Mouse (Mus musculus) megakaryocyte, embryonic 14.5 days (primary cell): ENCODE measurements around the gene Tprg.

Experiments
- FLI1 ChIP-seq: IDR thresholded peaks from 2 replicates; pipeline ENCODE4 v1.6.1; 2012; ENCODE audit warnings: low read length, inconsistent platforms, mixed read lengths
- GATA1 ChIP-seq: IDR thresholded peaks from 3 replicates; pipeline ENCODE4 v1.6.1; 2012; ENCODE audit warnings: mixed read lengths, low read length, inconsistent platforms, borderline replicate concordance

GRCm38 (mm10) chr16:25426261-25426660 lies 139.6 kb downstream of the Tprg start:
- TF ChIP-seq GATA1 = no peak
- no peak for TF ChIP-seq FLI1
